Mouse (Mus musculus) embryonic fibroblast, embryonic 13.5 days (primary cell): Measurements from ENCODE around the gene Prkaa1.

Source experiments
- CTCF ChIP-seq: IDR thresholded peaks from 2 replicates; pipeline ENCODE4 v1.5.1; 2011; ENCODE audit warnings: mild to moderate bottlenecking, control low read depth, low read length, moderate library complexity, borderline replicate concordance; ENCODE audit not compliant: insufficient read depth
- POLR2A ChIP-seq: IDR thresholded peaks from 2 replicates; pipeline ENCODE4 v1.6.1; 2011; ENCODE audit warnings: low read depth, mild to moderate bottlenecking, control low read depth, low read length, moderate library complexity

DNA sequence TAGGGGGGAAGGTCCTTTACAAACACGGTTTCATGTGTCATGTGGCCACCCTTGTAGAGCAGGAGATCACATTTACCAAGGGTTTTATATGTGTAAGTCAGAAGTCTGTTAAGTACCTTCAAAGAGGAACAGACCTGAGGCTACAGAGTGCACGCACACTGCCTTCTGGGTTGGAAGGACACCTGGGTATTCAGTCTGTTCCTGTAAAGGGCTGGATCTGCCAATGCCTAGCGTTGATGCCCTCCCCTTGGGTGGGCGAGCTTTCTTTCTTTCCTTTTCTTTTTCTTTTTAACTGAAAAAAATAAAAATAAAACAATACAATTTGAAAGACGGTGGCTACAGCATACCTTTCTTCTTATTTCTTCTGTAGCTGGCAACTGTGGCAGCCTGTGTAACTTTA lies 11.4 kb downstream of the Prkaa1 start:
- TF ChIP-seq CTCF, result no peak
- TF ChIP-seq POLR2A, result no peak
